Mouse (Mus musculus) midbrain, embryonic 14.5 days (tissue): ENCODE results near the gene Pigt. TPM values are rescaled to one million over a fixed set of nuclear protein-coding genes. Genes with fewer than 3 reads are reported as not detected.

Experiments
- ATAC-seq: fragments of 200-750 bp; cut with Nextera tagmentation; 2 replicates; pipeline ENCODE4 v1.8.0; 2017; ENCODE audit warnings: moderate number of reproducible peaks, moderate library complexity; ENCODE audit not compliant: low FRiP score, low TSS enrichment
- DNase-seq: peaks from one replicate; pipeline ENCODE4 v3.0.0-alpha.2; 2015
- H3K27ac ChIP-seq: fragments of 300-500 bp; sonication (generic); replicated peaks from 2 replicates; pipeline ENCODE4 v1.5.1; 2014; ENCODE audit warnings: mild to moderate bottlenecking, low read depth, low read length, moderate library complexity
- H3K27me3 ChIP-seq: fragments of 300-500 bp; sonication (generic); 2 replicates; pipeline ENCODE4 v1.6.1; 2014; ENCODE audit warnings: low read length, control low read depth, mixed read lengths; ENCODE audit not compliant: control insufficient read depth, insufficient read depth
- H3K36me3 ChIP-seq: fragments of 300-500 bp; sonication (generic); 2 replicates; pipeline ENCODE4 v1.6.1; 2014; ENCODE audit warnings: low read length, control low read depth; ENCODE audit not compliant: control insufficient read depth, insufficient read depth
- H3K4me1 ChIP-seq: fragments of 300-500 bp; sonication (generic); 2 replicates; pipeline ENCODE4 v1.6.1; 2014; ENCODE audit warnings: mild to moderate bottlenecking, antibody characterized with exemption, low read length, control low read depth; ENCODE audit not compliant: control insufficient read depth, insufficient read depth
- H3K4me2 ChIP-seq: fragments of 300-500 bp; sonication (generic); 2 replicates; pipeline ENCODE4 v1.6.1; 2014; ENCODE audit warnings: mild to moderate bottlenecking, low read length, moderate library complexity
- H3K4me3 ChIP-seq: fragments of 300-500 bp; sonication (generic); replicated peaks from 2 replicates; pipeline ENCODE4 v1.5.1; 2014; ENCODE audit warnings: low read depth, low read length
- H3K9ac ChIP-seq: fragments of 300-500 bp; sonication (generic); replicated peaks from 2 replicates; pipeline ENCODE4 v1.6.1; 2014; ENCODE audit warnings: mild to moderate bottlenecking, low read length, moderate library complexity
- H3K9me3 ChIP-seq: fragments of 300-500 bp; sonication (generic); 2 replicates; pipeline ENCODE4 v1.6.1; 2016; ENCODE audit warnings: low read length, control low read depth, mixed read lengths; ENCODE audit not compliant: control insufficient read depth
- WGBS: fragments of 180-500 bp; shearing (Covaris S2); extraction: QIAGEN DNeasy Blood & Tissue Kit; methylation state at CpG from one replicate; pipeline ENCODE4 v1.1.7; 2014; 5-methylcytosine and 5-hydroxymethylcytosine counted together
- polyA plus RNA-seq: library from polyadenylated mRNA; unstranded; fragments of >200 nt; fragmentation: Nextera tagmentation; extraction: Ambion mirVana; gene quantifications from 2 replicates; pipeline ENCODE4 v1.2.1, GENCODE M21; 2014

Gene Pigt
- polyA plus RNA-seq, 1 experiment from 2014 or later = 98.9 TPM

- 88% methylated on average over 7 of the region's 7 CpGs for WGBS
- H3K36me3 ChIP-seq = no peaks in the 10 kb centered on the region
- no peak for ATAC-seq
These were observed 45.3 kb downstream of the Pigt start for GRCm38 (mm10) chr2:164542598-164542997.

GRCm38 (mm10) chr2:164543745-164544144 lies 46.4 kb downstream of the Pigt start:
- 75% methylated on average over 2 of the region's 2 CpGs for WGBS
- no peaks in the 10 kb centered on the region for H3K4me1 ChIP-seq

More at GRCm38 (mm10) chr2:164542598-164542997, 45.3 kb downstream of the Pigt start:
- H3K27me3 ChIP-seq = no peaks in the 10 kb centered on the region
- no peak overlapping the region for H3K4me2 ChIP-seq
- no peak for DNase-seq
- no peak overlapping the region for H3K9ac ChIP-seq
- no peak overlapping the region for H3K27ac ChIP-seq
- no peaks in the 10 kb centered on the region for H3K9me3 ChIP-seq
- H3K4me1 ChIP-seq = no peaks in the 10 kb centered on the region
- H3K4me3 ChIP-seq = no peak overlapping the region

GRCm38 (mm10) chr2:164544454-164545097 lies 47.3 kb downstream of the Pigt start:
- 61% methylated on average over 5 of the region's 5 CpGs for WGBS
- no peak overlapping the region for H3K4me3 ChIP-seq
- DNase-seq (no peak), ATAC-seq (no peak)
- H3K9ac ChIP-seq = no peak overlapping the region
- H3K9me3 ChIP-seq = no peaks in the 10 kb centered on the region
- no peaks in the 10 kb centered on the region for H3K36me3 ChIP-seq
- H3K4me1 ChIP-seq = no peaks in the 10 kb centered on the region
- H3K27ac ChIP-seq = no peak overlapping the region
- H3K27me3 ChIP-seq = no peaks in the 10 kb centered on the region
- H3K4me2 ChIP-seq = no peak overlapping the region

More at GRCm38 (mm10) chr2:164543745-164544144, 46.4 kb downstream of the Pigt start:
- Histone ChIP-seq H3K27ac (no peak overlapping the region), H3K36me3 (no peaks in the 10 kb centered on the region), H3K4me3 (no peak overlapping the region), H3K9ac (no peak overlapping the region), H3K4me2 (no peak overlapping the region), H3K27me3 (no peaks in the 10 kb centered on the region), H3K9me3 (no peaks in the 10 kb centered on the region)
- DNase-seq (no peak), ATAC-seq (no peak)

- DNase-seq = no peak
- H3K9ac ChIP-seq = no peak overlapping the region
- H3K27ac ChIP-seq = no peak overlapping the region
- H3K27me3 ChIP-seq = no peaks in the 10 kb centered on the region
- ATAC-seq = no peak
- no peaks in the 10 kb centered on the region for H3K36me3 ChIP-seq
- H3K9me3 ChIP-seq = no peaks in the 10 kb centered on the region
- no peak overlapping the region for H3K4me2 ChIP-seq
- H3K4me1 ChIP-seq = 0 out of 2 replicates have a peak, but pooled peaks cover 5% of the 10 kb centered on the region
- WGBS = 47% methylated on average over 4 of the region's 4 CpGs
- H3K4me3 ChIP-seq = no peak overlapping the region
These were observed 52.0 kb downstream of the Pigt start for GRCm38 (mm10) chr2:164549338-164549737.

- no peaks in the 10 kb centered on the region for H3K27me3 ChIP-seq
- WGBS = 10% methylated on average over 10 of the region's 10 CpGs
- DNase-seq (peak; percentile 31), ATAC-seq (no peak)
- H3K9ac ChIP-seq = no peak overlapping the region
- no peak overlapping the region for H3K4me3 ChIP-seq
- no peaks in the 10 kb centered on the region for H3K9me3 ChIP-seq
- peak overlapping the region; percentile 12; the same call in 1 of the 2 replicates for H3K4me2 ChIP-seq
- 0 out of 2 replicates have a peak, but pooled peaks cover 5% of the 10 kb centered on the region for H3K4me1 ChIP-seq
- no peak overlapping the region for H3K27ac ChIP-seq
- no peaks in the 10 kb centered on the region for H3K36me3 ChIP-seq
These were observed 52.9 kb downstream of the Pigt start for GRCm38 (mm10) chr2:164549963-164550894.

GRCm38 (mm10) chr2:164550895-164551269 lies 53.6 kb downstream of the Pigt start:
- no peak for DNase-seq
- no peaks in the 10 kb centered on the region for H3K36me3 ChIP-seq
- H3K27ac ChIP-seq = no peak overlapping the region
- no peak for ATAC-seq
- no peak overlapping the region for H3K9ac ChIP-seq
- 80% methylated on average over 2 of the region's 2 CpGs for WGBS
- no peaks in the 10 kb centered on the region for H3K9me3 ChIP-seq
- H3K4me3 ChIP-seq = no peak overlapping the region
- no peak overlapping the region for H3K4me2 ChIP-seq
- 0 out of 2 replicates have a peak, but pooled peaks cover 5% of the 10 kb centered on the region for H3K4me1 ChIP-seq
- no peaks in the 10 kb centered on the region for H3K27me3 ChIP-seq

GRCm38 (mm10) chr2:164551502-164551901 lies 54.2 kb downstream of the Pigt start:
- H3K9me3 ChIP-seq = no peaks in the 10 kb centered on the region
- no peak overlapping the region for H3K27ac ChIP-seq
- H3K9ac ChIP-seq = no peak overlapping the region
- H3K4me1 ChIP-seq = 0 out of 2 replicates have a peak, but pooled peaks cover 5% of the 10 kb centered on the region
- H3K27me3 ChIP-seq = no peaks in the 10 kb centered on the region
- WGBS = 92% methylated on average over 9 of the region's 9 CpGs
- ATAC-seq (no peak), DNase-seq (no peak)
- H3K4me2 ChIP-seq = no peak overlapping the region
- no peaks in the 10 kb centered on the region for H3K36me3 ChIP-seq
- no peak overlapping the region for H3K4me3 ChIP-seq
